8 mouse cellular contexts compared by ENCODE assay signal in the genomic region with DNA sequence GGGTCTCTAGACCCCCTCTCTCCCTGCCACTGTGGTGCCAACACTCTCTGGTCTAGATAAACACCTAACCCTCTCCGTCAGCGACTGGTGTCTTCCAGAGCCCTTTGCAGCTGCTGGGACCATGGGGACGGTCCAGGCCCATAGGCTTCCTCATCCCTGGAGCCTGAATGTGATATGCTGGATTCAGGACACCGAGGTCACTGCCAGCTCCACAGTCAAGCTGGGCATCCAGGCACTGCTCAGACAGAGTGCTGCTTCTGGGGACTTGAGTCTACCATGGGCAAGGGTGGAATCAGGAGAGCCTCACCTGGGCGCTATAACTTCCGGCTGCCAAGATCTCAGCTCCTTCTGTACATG.
DNase-seq lines count a peak whose midpoint lies in the region; ATAC-seq and TF ChIP-seq lines count a peak whose summit lies in the region.

No protein-coding gene starts in this region.

- TF ChIP-seq CTCF in kidney, postnatal 0 days (IDR thresholded peaks at IDR 0.05; ENCODE audit: low read depth) = no peak
- TF ChIP-seq CTCF in kidney, adult 2 months (conservative IDR thresholded peaks at IDR 0.05; ENCODE audit: insufficient read depth, insufficient read length, low read depth, low read length) = no peak

- WGBS in kidney, postnatal 0 days = 68% methylated on average over 6 of the region's 6 CpGs
- 86% methylated on average over 6 of the region's 6 CpGs for WGBS in kidney, adult 2 months
- 67% methylated on average over 6 of the region's 6 CpGs for WGBS in embryonic facial prominence, embryonic 15.5 days
- 80% methylated on average over 6 of the region's 6 CpGs for WGBS in hindbrain, embryonic 13.5 days

- H3K9ac ChIP-seq in kidney, postnatal 0 days (ENCODE audit: low read depth, low read length) = 0 out of 2 replicates have a peak overlapping the region, but pooled peaks have one; percentile 23
- H3K9ac ChIP-seq in embryonic facial prominence, embryonic 15.5 days = no peak overlapping the region
- no peak overlapping the region for H3K9ac ChIP-seq in hindbrain, embryonic 13.5 days

- H3K9me3 ChIP-seq in kidney, postnatal 0 days (replicated peaks; ENCODE audit: low read length) = no peaks in the 10 kb centered on the region
- H3K9me3 ChIP-seq in embryonic facial prominence, embryonic 15.5 days (replicated peaks) = no peaks in the 10 kb centered on the region
- H3K9me3 ChIP-seq in hindbrain, embryonic 13.5 days = no peaks in the 10 kb centered on the region

- H3K27me3 ChIP-seq in kidney, postnatal 0 days (ENCODE audit: insufficient read depth, low read length) = no peaks in the 10 kb centered on the region
- no peaks in the 10 kb centered on the region for H3K27me3 ChIP-seq in kidney, adult 2 months (replicated peaks; ENCODE audit: control insufficient read depth, insufficient read depth, low read length)
- no peaks in the 10 kb centered on the region for H3K27me3 ChIP-seq in embryonic facial prominence, embryonic 15.5 days
- H3K27me3 ChIP-seq in hindbrain, embryonic 13.5 days = no peaks in the 10 kb centered on the region
- no peaks in the 10 kb centered on the region for H3K27me3 ChIP-seq in myocyte (ENCODE audit: control insufficient read depth, insufficient read depth, insufficient read length)

- ATAC-seq in kidney, postnatal 0 days (replicated peaks; ENCODE audit: low FRiP score, low read depth) = no peak
- ATAC-seq in embryonic facial prominence, embryonic 15.5 days (ENCODE audit: insufficient number of reproducible peaks, low FRiP score, low TSS enrichment, low read depth) = no peak
- ATAC-seq in hindbrain, embryonic 13.5 days (ENCODE audit: low FRiP score) = no peak

- H3K79me2 ChIP-seq in myocyte (ENCODE audit: control insufficient read depth, insufficient read depth) = no peaks in the 10 kb centered on the region

- no peak for DNase-seq in kidney, postnatal 0 days (ENCODE audit: low spot score)
- DNase-seq in kidney, adult 2 months = no peak
- DNase-seq in yolk sac, embryonic 10.5 days (ENCODE audit: low spot score) = no peak
- no peak for DNase-seq in thymus, postnatal 10 days (ENCODE audit: low spot score in 2 of 2)
- DNase-seq in cerebellum, postnatal 25 days = no peak

- H3K36me3 ChIP-seq in kidney, postnatal 0 days (ENCODE audit: insufficient read depth, low read length) = no peaks in the 10 kb centered on the region
- H3K36me3 ChIP-seq in kidney, adult 2 months (ENCODE audit: control insufficient read depth, insufficient read depth, low read length) = no peaks in the 10 kb centered on the region
- H3K36me3 ChIP-seq in embryonic facial prominence, embryonic 15.5 days = no peaks in the 10 kb centered on the region
- no peaks in the 10 kb centered on the region for H3K36me3 ChIP-seq in hindbrain, embryonic 13.5 days
- H3K36me3 ChIP-seq in myocyte (ENCODE audit: control insufficient read depth, insufficient read depth) = no peaks in the 10 kb centered on the region

- TF ChIP-seq POLR2A in kidney, adult 2 months (IDR thresholded peaks at IDR 0.05; ENCODE audit: low read depth, low read length) = no peak
- TF ChIP-seq POLR2A in myocyte (IDR thresholded peaks at IDR 0.05; ENCODE audit: insufficient read length, low read depth) = no peak

- H3K27ac ChIP-seq in kidney, postnatal 0 days = no peak overlapping the region
- no peak overlapping the region for H3K27ac ChIP-seq in kidney, adult 2 months (ENCODE audit: insufficient read depth, low read depth, low read length)
- peak overlapping the region; percentile 84 for H3K27ac ChIP-seq in embryonic facial prominence, embryonic 15.5 days (replicated peaks)
- H3K27ac ChIP-seq in hindbrain, embryonic 13.5 days = peak overlapping the region; percentile 89

- peaks cover 19% of the 10 kb centered on the region; the same call in 1 of the 2 replicates for H3K4me1 ChIP-seq in kidney, postnatal 0 days (replicated peaks; ENCODE audit: insufficient read depth, low read length)
- peaks cover 12% of the 10 kb centered on the region for H3K4me1 ChIP-seq in kidney, adult 2 months (ENCODE audit: control insufficient read depth, insufficient read depth, low read length)
- H3K4me1 ChIP-seq in embryonic facial prominence, embryonic 15.5 days = peaks cover 53% of the 10 kb centered on the region
- peaks cover 76% of the 10 kb centered on the region for H3K4me1 ChIP-seq in hindbrain, embryonic 13.5 days (replicated peaks)

- no peak overlapping the region for H3ac ChIP-seq in myocyte (ENCODE audit: control insufficient read depth, insufficient read length)

- H3K4me3 ChIP-seq in kidney, postnatal 0 days (replicated peaks; ENCODE audit: low read depth, low read length) = no peak overlapping the region
- no peak overlapping the region for H3K4me3 ChIP-seq in kidney, adult 2 months (ENCODE audit: insufficient read depth, low read depth, low read length)
- no peak overlapping the region for H3K4me3 ChIP-seq in embryonic facial prominence, embryonic 15.5 days (replicated peaks)
- no peak overlapping the region for H3K4me3 ChIP-seq in hindbrain, embryonic 13.5 days
- no peak overlapping the region for H3K4me3 ChIP-seq in myocyte

- H3K4me2 ChIP-seq in kidney, postnatal 0 days (ENCODE audit: low read length) = no peak overlapping the region
- 0 out of 2 replicates have a peak overlapping the region, but pooled peaks have one; percentile 15 for H3K4me2 ChIP-seq in embryonic facial prominence, embryonic 15.5 days (replicated peaks)
- H3K4me2 ChIP-seq in hindbrain, embryonic 13.5 days = no peak overlapping the region
- peak overlapping the region; percentile 79 for H3K4me2 ChIP-seq in myocyte (ENCODE audit: low read depth)

TF ChIP-seq in myocyte, 11 proteins besides CTCF, POLR2A, EP300 and RAD21:
- no peak for TF ChIP-seq POLR2AphosphoS2 (IDR thresholded peaks at IDR 0.05; ENCODE audit: insufficient read length, low read depth)
- no peak for TF ChIP-seq CEBPB (IDR thresholded peaks at IDR 0.05; ENCODE audit: insufficient read depth, poor library complexity, severe bottlenecking)
- no peak for TF ChIP-seq MYOD1 (IDR thresholded peaks at IDR 0.05; ENCODE audit: control insufficient read depth in 1 of 3, insufficient read length in 2 of 3, low read depth in 2 of 3)
- no peak for TF ChIP-seq E2F4 (IDR thresholded peaks at IDR 0.05; ENCODE audit: insufficient read depth)
- no peak for TF ChIP-seq MYOG (IDR thresholded peaks at IDR 0.05; ENCODE audit: control insufficient read depth in 1 of 3, insufficient read depth in 1 of 3, insufficient read length in 2 of 3, low read depth in 2 of 3)
- TF ChIP-seq SRF (IDR thresholded peaks at IDR 0.05; ENCODE audit: control insufficient read depth, insufficient read length, low read depth) = no peak
- TF ChIP-seq USF1 (IDR thresholded peaks at IDR 0.05; ENCODE audit: low read depth) = no peak
- TF ChIP-seq TCF3 (IDR thresholded peaks at IDR 0.05; ENCODE audit: insufficient read length, low read depth) = no peak
- no peak for TF ChIP-seq MAX (IDR thresholded peaks at IDR 0.05; ENCODE audit: low read depth)
- no peak for TF ChIP-seq REST (IDR thresholded peaks at IDR 0.05; ENCODE audit: insufficient read depth, insufficient read length)
- TF ChIP-seq TCF12 (IDR thresholded peaks at IDR 0.05; ENCODE audit: insufficient read depth, poor library complexity, severe bottlenecking) = no peak

Comparison
In these comparisons a context has a peak if more than half of its experiments do, and no peak if none do; other contexts are left out.
1. H3K27ac ChIP-seq: peak in embryonic facial prominence, embryonic 15.5 days (single experiment) and hindbrain, embryonic 13.5 days (single experiment); none in kidney, postnatal 0 days (single experiment) and kidney, adult 2 months (single experiment).
2. H3K4me2 ChIP-seq: peak in embryonic facial prominence, embryonic 15.5 days (single experiment) and myocyte (single experiment); none in kidney, postnatal 0 days (single experiment) and hindbrain, embryonic 13.5 days (single experiment).